Mouse (Mus musculus) v-Abl transformed pro-B cells (cell line): ENCODE results near the gene Utp15.

Source experiments
- in situ Hi-C, 2 experiments: fragments of 400-800 bp; cut with MboI; formaldehyde crosslinking; loops; one replicate each; pipeline ENCODE4 v1.15.1; 2025; ENCODE audit not compliant: unreplicated experiment in 2 of 2

Gene Utp15

GRCm38 (mm10) chr13:98262636-98263457 is at the start of gene Utp15, which contains the start of gene Ankra2:
Gene Utp15, minus strand, starts transcription at chr13:98263041.
Gene Ankra2, plus strand, starts transcription at chr13:98263074.
- in situ Hi-C loops = loop anchor here (10.0 to 25.0 kb wide), 7 partner anchors 52 to 1876 kb away; partner anchors contain the start of genes Hmgcr (in 2 of the 2), Poc5 (in 2 of the 2), Btf3 (in 1 of the 2) and Enc1 (in 1 of the 2)

GRCm38 (mm10) chr13:98311597-98311996 is 48.8 kb upstream of the Utp15 start:
- in situ Hi-C loops = loop anchor here (5.0 to 25.0 kb wide), 4 partner anchors 44 to 1026 kb away; partner anchors contain the start of genes Ankra2 (in 1 of the 2), Mrps27 (in 1 of the 2), Ptcd2 (in 1 of the 2) and Utp15 (in 1 of the 2)

- in situ Hi-C loops = loop anchor here (25.0 kb wide), 2 partner anchors 804 to 1029 kb away; partner anchors contain the start of genes Mrps27 (in 1 of the 2) and Ptcd2 (in 1 of the 2)
Observed at GRCm38 (mm10) chr13:98308724-98309123, 45.9 kb upstream of the Utp15 start.

- in situ Hi-C loops = loop anchor here (25.0 kb wide), 2 partner anchors 804 to 1029 kb away; partner anchors contain the start of genes Mrps27 (in 1 of the 2) and Ptcd2 (in 1 of the 2)
Observed at GRCm38 (mm10) chr13:98308004-98308403, 45.2 kb upstream of the Utp15 start.

- in situ Hi-C loops = loop anchor here (25.0 kb wide), 2 partner anchors 805 to 1030 kb away; partner anchors contain the start of genes Mrps27 (in 1 of the 2) and Ptcd2 (in 1 of the 2)
Observed at GRCm38 (mm10) chr13:98306852-98307475, 44.1 kb upstream of the Utp15 start.

- in situ Hi-C loops = loop anchor here (25.0 kb wide), 2 partner anchors 806 to 1031 kb away; partner anchors contain the start of genes Mrps27 (in 1 of the 2) and Ptcd2 (in 1 of the 2)
Observed at GRCm38 (mm10) chr13:98306393-98306792, 43.6 kb upstream of the Utp15 start.

GRCm38 (mm10) chr13:98305257-98305656 is 42.4 kb upstream of the Utp15 start:
- in situ Hi-C loops = loop anchor here (25.0 kb wide), 2 partner anchors 807 to 1032 kb away; partner anchors contain the start of genes Mrps27 (in 1 of the 2) and Ptcd2 (in 1 of the 2)

GRCm38 (mm10) chr13:98298833-98299758 is 36.3 kb upstream of the Utp15 start:
- in situ Hi-C loops = loop anchor here in 1 of 2 experiments (5.0 to 25.0 kb wide), 2 partner anchors 267 to 1762 kb away; partner anchors contain the start of genes Col4a3bp and Polk

- in situ Hi-C loops = loop anchor here in 1 of 2 experiments (5.0 to 25.0 kb wide), 2 partner anchors 266 to 1761 kb away; partner anchors contain the start of genes Col4a3bp and Polk
Observed at GRCm38 (mm10) chr13:98297883-98298482, 35.1 kb upstream of the Utp15 start.

- in situ Hi-C loops = loop anchor here in 1 of 2 experiments (5.0 to 25.0 kb wide), 2 partner anchors 264 to 1759 kb away; partner anchors contain the start of genes Col4a3bp and Polk
Observed at GRCm38 (mm10) chr13:98296072-98296471, 33.2 kb upstream of the Utp15 start.

- in situ Hi-C loops = loop anchor here in 1 of 2 experiments (25.0 kb wide), 1 partner anchor 1754 kb away; the partner anchor contains the start of genes Col4a3bp and Polk
Observed at GRCm38 (mm10) chr13:98291712-98292111, 28.9 kb upstream of the Utp15 start.

- in situ Hi-C loops = loop anchor here in 1 of 2 experiments (25.0 kb wide), 1 partner anchor 1753 kb away; the partner anchor contains the start of genes Col4a3bp and Polk
Observed at GRCm38 (mm10) chr13:98290719-98291118, 27.9 kb upstream of the Utp15 start.

- in situ Hi-C loops = loop anchor here in 1 of 2 experiments (25.0 kb wide), 1 partner anchor 1744 kb away; the partner anchor contains the start of genes Col4a3bp and Polk
Observed at GRCm38 (mm10) chr13:98280990-98281650, 18.3 kb upstream of the Utp15 start.

GRCm38 (mm10) chr13:98279686-98280085 is 16.8 kb upstream of the Utp15 start, which contains the start of gene Gm21976:
Gene Gm21976, plus strand, starts transcription at chr13:98279887.
- in situ Hi-C loops = loop anchor here in 1 of 2 experiments (25.0 kb wide), 1 partner anchor 1742 kb away; the partner anchor contains the start of genes Col4a3bp and Polk

GRCm38 (mm10) chr13:98277501-98277900 is 14.7 kb upstream of the Utp15 start:
- in situ Hi-C loops = loop anchor here in 1 of 2 experiments (25.0 kb wide), 1 partner anchor 1740 kb away; the partner anchor contains the start of genes Col4a3bp and Polk

- in situ Hi-C loops = loop anchor here in 1 of 2 experiments (25.0 kb wide), 1 partner anchor 1739 kb away; the partner anchor contains the start of genes Col4a3bp and Polk
Observed at GRCm38 (mm10) chr13:98276253-98276652, 13.4 kb upstream of the Utp15 start.

GRCm38 (mm10) chr13:98275646-98276045 is 12.8 kb upstream of the Utp15 start:
- in situ Hi-C loops = loop anchor here in 1 of 2 experiments (25.0 kb wide), 1 partner anchor 1738 kb away; the partner anchor contains the start of genes Col4a3bp and Polk
